Mouse (Mus musculus) urinary bladder, postnatal 0 days (tissue): ENCODE measurements around the gene Fam136a. TPM values are rescaled to one million over a fixed set of nuclear protein-coding genes. Genes with fewer than 3 reads are reported as not detected.

ENCODE experiments used
- polyA plus RNA-seq: library from polyadenylated mRNA; unstranded; fragments of >200 nt; fragmentation: Nextera tagmentation; extraction: Ambion mirVana; gene quantifications from 2 replicates; pipeline ENCODE4 v1.2.1, GENCODE M21; 2015

Gene Fam136a
- polyA plus RNA-seq, result 58.2 and 65.7 TPM in 2 replicates

DNA sequence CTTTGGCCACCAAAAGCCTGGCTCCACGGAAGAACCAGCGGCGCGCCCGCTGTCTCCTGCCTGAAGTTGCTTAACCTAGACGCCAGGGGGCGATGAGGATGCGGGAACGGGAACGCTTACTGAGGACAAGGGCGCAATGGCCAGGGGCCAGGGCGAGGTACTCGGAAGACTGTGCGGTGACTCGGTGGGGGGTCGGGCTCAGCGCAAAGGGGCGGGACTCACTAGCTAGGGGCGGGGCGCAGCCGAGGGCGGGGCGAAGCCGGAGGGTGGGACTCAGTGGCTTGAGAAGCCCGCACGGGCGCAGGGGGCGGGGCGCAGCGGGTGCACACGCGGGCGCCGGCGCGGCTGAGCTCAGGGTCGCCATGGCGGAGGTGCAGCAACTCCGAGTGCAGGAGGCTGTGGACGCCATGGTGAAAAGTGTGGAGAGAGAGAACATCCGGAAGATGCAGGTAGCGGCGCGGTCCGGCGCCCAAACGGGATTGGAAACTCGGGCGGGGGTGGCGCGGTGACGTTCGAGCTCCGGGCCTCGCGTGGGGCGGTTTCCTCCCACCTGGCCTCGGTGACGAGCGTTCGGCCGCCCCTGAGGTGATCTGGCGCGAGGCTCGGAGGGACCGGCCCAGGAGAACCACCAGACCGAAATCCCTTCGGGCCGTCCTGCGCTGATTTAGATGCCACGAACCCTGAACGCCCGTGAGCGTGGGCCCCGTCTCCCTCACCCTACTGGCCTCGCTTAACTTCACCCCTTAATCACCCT is at the start of gene Fam136a:
TSS of gene Fam136a (plus strand) at position 276 of the 754 bp plus-strand sequence.

DNA sequence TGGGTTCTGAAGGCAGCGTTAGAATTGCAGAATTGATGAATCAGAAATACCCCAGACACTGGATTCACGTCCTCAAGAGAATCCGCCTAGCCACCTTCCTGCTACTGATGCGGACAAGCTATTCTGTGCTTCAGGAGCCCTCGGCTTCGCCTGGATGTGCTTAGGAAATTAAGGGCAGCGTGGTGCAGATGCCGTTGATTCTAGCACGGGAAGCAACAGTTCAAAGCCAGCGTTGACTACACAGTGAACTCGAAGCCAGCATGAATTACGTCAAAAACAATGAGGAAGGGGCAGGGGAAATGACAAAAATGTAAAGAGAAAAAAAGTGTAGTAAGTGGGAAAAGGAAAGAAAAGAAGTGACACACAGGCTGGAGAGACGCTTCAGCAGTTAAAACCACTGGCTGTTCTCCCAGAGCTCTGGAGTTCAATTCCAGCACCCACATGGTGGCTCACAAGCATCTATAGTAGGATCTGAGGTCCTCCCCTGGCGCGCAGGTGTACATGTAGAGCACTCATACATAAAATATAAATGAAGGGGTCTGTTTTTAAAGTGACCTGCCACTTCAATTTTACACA is 5.4 kb downstream of the Fam136a start, which contains the start of gene Snrpg:
TSS of gene Snrpg (plus strand) at position 541 of the 576 bp plus-strand sequence.

DNA sequence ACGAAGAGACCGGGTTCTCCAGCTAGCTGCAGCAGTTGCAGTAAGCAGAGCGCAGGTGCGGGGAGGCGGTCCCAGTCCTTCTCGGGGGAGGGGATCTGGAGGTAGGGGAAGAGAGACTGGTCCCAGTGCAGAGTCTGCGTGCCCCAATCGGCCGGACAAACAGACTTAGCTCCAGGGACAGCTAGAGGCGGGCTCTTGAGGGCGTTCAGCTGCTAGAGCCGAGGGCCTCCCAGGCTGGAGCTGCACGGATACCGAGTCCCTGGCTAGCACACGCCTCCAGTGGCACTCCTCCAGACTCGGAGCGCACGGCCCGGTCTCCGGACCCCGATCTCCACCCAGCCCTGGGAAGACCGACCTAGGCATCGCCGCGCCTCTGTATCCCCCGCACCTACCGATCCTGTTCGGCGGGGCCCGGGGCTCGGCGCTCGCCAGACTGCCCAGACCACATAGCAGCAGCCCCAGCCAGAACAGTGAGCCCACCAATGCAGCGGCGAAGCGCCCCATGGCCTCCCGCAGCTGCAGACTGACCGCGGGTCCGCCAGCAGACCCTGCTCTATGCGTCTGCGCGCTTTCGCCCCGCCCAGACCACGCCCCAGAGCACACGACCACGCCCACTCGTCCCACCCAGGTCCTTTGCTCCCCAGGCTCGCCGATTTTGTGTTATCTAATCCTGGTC is 31.3 kb downstream of the Fam136a start, which contains the start of gene Pcyox1:
TSS of gene Pcyox1 (minus strand) at position 574 of the 676 bp plus-strand sequence.

DNA sequence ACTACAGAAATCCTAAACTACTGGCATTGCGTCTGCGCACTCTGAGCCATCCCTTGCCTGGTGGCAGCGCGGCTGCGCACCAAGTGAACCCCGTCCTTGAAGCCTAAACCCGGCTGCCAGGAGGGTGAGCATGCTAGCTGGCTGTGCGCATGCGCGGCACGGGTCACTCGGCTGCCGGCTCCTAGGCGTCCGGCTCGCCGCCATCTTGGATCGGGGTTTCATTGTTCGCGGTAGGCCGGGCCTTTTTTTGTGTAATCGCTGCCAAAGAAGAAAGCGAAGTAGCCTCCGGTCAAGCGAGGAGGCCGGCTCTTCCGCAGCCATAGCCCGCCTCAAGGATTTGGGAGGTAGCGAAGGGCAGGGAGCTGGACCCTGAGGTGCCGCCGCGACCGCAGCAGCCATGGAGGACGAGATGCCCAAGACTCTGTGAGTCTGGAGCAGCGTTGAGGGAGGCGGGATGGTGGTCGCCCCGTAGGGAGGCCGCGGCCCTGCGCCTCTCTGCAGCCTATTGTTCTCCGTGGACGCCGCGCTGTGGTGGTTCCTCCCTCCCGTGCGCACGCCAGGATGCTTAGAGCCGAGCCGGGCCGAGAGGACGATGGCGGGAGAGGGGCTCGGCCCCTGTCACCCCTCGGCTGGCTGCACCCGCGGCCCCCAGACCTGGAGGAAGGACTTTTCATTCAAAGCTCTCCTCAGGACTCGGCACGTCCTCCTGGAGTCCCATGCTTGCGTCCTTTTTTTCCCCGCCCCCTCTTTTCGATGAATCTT is 38.8 kb downstream of the Fam136a start, which contains the start of gene Tia1:
TSS of gene Tia1 (plus strand) at position 120 of the 762 bp plus-strand sequence.

Other genes starting within 250 kb of the Fam136a start
- gene Tgfa, start 170.4 kb upstream of the Fam136a start, polyA plus RNA-seq, result 5.9 and 6.6 TPM in 2 replicates
- gene Snrpg, start 5.7 kb downstream of the Fam136a start, polyA plus RNA-seq, result 212 and 224 TPM in 2 replicates
- 58.9 and 60.2 TPM in 2 replicates for gene Pcyox1, start 31.5 kb downstream of the Fam136a start, polyA plus RNA-seq
- gene Tia1, start 38.6 kb downstream of the Fam136a start, polyA plus RNA-seq, result 45.0 and 45.1 TPM in 2 replicates
- gene Gm44790, start 61.0 kb downstream of the Fam136a start, polyA plus RNA-seq, result 0.40 TPM in 1 of 2 replicates, not detected in the other
- gene C87436, start 72.7 kb downstream of the Fam136a start, polyA plus RNA-seq, result 19.8 and 20.8 TPM in 2 replicates
- gene Pcbp1, start 160.7 kb downstream of the Fam136a start, polyA plus RNA-seq, result 309 and 363 TPM in 2 replicates